Comparison of ENCODE assay signal across 9 mouse cellular contexts in the genomic region with DNA sequence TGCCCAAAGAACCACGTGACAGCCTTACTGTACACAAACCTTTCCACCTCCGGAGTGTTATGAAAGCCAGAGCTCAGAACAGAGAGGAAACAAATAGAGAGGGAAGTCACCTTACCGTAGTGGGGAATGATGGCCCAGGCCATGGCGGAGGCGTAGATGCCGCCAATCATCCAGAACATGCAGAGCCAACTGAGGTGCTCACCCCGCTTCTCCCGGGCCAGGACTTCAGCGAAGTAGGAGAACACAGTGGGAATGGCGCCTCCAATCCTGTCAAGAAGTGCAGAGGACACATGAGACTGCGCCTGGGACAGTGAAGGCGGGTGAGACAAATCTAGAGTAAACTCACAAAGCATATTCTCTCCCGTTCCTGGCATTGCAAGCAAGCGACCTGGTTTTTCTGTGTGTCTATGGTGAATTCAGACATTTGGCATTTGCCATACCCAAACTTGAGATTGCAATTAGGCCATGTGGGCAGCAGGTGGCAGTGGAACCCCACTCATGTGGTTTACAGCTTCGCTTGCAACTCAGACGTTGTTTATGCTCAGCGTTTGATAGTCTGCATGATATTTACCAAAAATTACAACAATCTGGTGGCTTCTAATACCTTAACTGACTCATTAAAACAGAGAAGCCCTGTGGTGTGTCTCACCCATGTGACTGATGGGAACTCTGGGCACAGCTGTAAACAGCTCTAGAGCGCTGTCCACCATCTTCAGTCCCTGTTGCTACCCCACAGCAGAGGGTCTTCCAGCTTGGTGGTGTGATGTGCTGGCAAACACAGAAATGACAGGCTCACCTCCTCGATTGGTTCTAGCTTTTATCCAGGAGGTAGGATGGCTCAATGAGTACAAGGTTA. TPM values are rescaled to one million over a fixed set of nuclear protein-coding genes. Genes with fewer than 3 reads are reported as not detected.
DNase-seq lines count a peak whose midpoint lies in the region; ATAC-seq lines count a peak whose summit lies in the region.
"Had no signal": no experiment of that assay in that cellular context is flagged by ENCODE, and none has a peak within 500 bp of the region (broad histone marks: within the 10 kb centered on the region; RNA-seq: fewer than 3 reads in every experiment).

No protein-coding gene starts in this region.

- H3K9ac ChIP-seq in intestine, embryonic 14.5 days (ENCODE audit: low read length) = no peak overlapping the region
- H3K9ac ChIP-seq in intestine, embryonic 15.5 days = no peak overlapping the region
- H3K9ac ChIP-seq: embryonic facial prominence, embryonic 12.5 days had no signal

- no peaks in the 10 kb centered on the region for H3K27me3 ChIP-seq in intestine, embryonic 14.5 days (replicated peaks; ENCODE audit: control insufficient read depth, insufficient read depth, low read length)
- no peaks in the 10 kb centered on the region for H3K27me3 ChIP-seq in intestine, embryonic 15.5 days (replicated peaks)
- H3K27me3 ChIP-seq: embryonic facial prominence, embryonic 12.5 days had no signal

- no peaks in the 10 kb centered on the region for H3K9me3 ChIP-seq in intestine, embryonic 14.5 days (ENCODE audit: control insufficient read depth, low read length)
- H3K9me3 ChIP-seq in intestine, embryonic 15.5 days = no peaks in the 10 kb centered on the region
- H3K9me3 ChIP-seq: embryonic facial prominence, embryonic 12.5 days had no signal

- no peak for ATAC-seq in intestine, embryonic 14.5 days (replicated peaks; ENCODE audit: low FRiP score, low TSS enrichment, low read depth)
- no peak for ATAC-seq in intestine, embryonic 15.5 days
- ATAC-seq in granulocyte monocyte progenitor cell, adult 5-6 weeks (replicated peaks; ENCODE audit: poor library complexity, severe bottlenecking) = peak; percentile 75
- ATAC-seq in megakaryocyte, adult 5-6 weeks (ENCODE audit: poor library complexity, severe bottlenecking) = peak; percentile 80

- H3K27ac ChIP-seq in intestine, embryonic 14.5 days (ENCODE audit: low read depth) = no peak overlapping the region
- no peak overlapping the region for H3K27ac ChIP-seq in intestine, embryonic 15.5 days
- H3K27ac ChIP-seq: embryonic facial prominence, embryonic 12.5 days had no signal

- no peaks in the 10 kb centered on the region for H3K4me1 ChIP-seq in intestine, embryonic 14.5 days (replicated peaks; ENCODE audit: control insufficient read depth, insufficient read depth, low read length)
- no peaks in the 10 kb centered on the region for H3K4me1 ChIP-seq in intestine, embryonic 15.5 days (replicated peaks)
- H3K4me1 ChIP-seq: embryonic facial prominence, embryonic 12.5 days had no signal

- no peaks in the 10 kb centered on the region for H3K36me3 ChIP-seq in intestine, embryonic 14.5 days (ENCODE audit: control insufficient read depth, insufficient read depth, low read length)
- no peaks in the 10 kb centered on the region for H3K36me3 ChIP-seq in intestine, embryonic 15.5 days
- H3K36me3 ChIP-seq: embryonic facial prominence, embryonic 12.5 days had no signal

- peak; percentile 81 for DNase-seq in intestine, embryonic 14.5 days (ENCODE audit: low spot score)
- peak; percentile 3 for DNase-seq in MEL-GATA-1-ER (ENCODE audit: extremely low read depth, low read depth)
- peak; percentile 85 to 87 for DNase-seq in cerebellum, postnatal 10 days
- peak; percentile 27 to 73 for DNase-seq in layer of hippocampus, adult 8-10 months (ENCODE audit: low spot score in 2 of 2)
- peak; percentile 8 for DNase-seq in skeletal muscle tissue, adult 2 months (ENCODE audit: low read depth, low spot score)

- WGBS in intestine, embryonic 14.5 days = 60% methylated on average over 19 of the region's 19 CpGs
- WGBS in intestine, embryonic 15.5 days = 63% methylated on average over 19 of the region's 19 CpGs

- H3K4me2 ChIP-seq in intestine, embryonic 14.5 days (ENCODE audit: low read length) = no peak overlapping the region
- H3K4me2 ChIP-seq in intestine, embryonic 15.5 days (replicated peaks) = no peak overlapping the region
- H3K4me2 ChIP-seq: embryonic facial prominence, embryonic 12.5 days had no signal

- no peak overlapping the region for H3K4me3 ChIP-seq in intestine, embryonic 14.5 days (ENCODE audit: low read depth, low read length)
- H3K4me3 ChIP-seq in intestine, embryonic 15.5 days (replicated peaks) = no peak overlapping the region
- H3K4me3 ChIP-seq: embryonic facial prominence, embryonic 12.5 days had no signal

RNA-seq across cellular contexts. Expression of gene Gm20075, which starts 50.6 kb away (rescaled TPM):
- 21.5 and 22.2 TPM in 2 replicates for polyA plus RNA-seq in intestine, embryonic 14.5 days (2014; fragmentation: Nextera tagmentation; extraction: Ambion mirVana)
- polyA plus RNA-seq in intestine, embryonic 15.5 days (2015; fragmentation: Nextera tagmentation; extraction: Ambion mirVana) = 21.0 and 24.1 TPM in 2 replicates
- total RNA-seq in granulocyte monocyte progenitor cell, adult 5-6 weeks (2014; fragmentation: Nextera tagmentation) = 2.9 and 14.3 TPM in 2 replicates
- total RNA-seq in granulocyte monocyte progenitor cell, adult 5-6 weeks (2017) = 7.7 and 9.4 TPM in 2 replicates
- 10 to 100 TPM; 24.7 to 30.5 (median 27.2) TPM for total RNA-seq in layer of hippocampus, adult 8-10 months (2022)
- 3.5 and 3.8 TPM in 2 replicates for total RNA-seq in megakaryocyte, adult 5-6 weeks (2015)
- total RNA-seq in megakaryocyte, adult 5-6 weeks (2017) = 8.9 and 11.7 TPM in 2 replicates

RNA-seq across cellular contexts. Expression of gene Gm17190, which starts 51.3 kb away (rescaled TPM):
- polyA plus RNA-seq in intestine, embryonic 14.5 days (2014; fragmentation: Nextera tagmentation; extraction: Ambion mirVana) = not detected in 2 replicates
- not detected in 2 replicates for polyA plus RNA-seq in intestine, embryonic 15.5 days (2015; fragmentation: Nextera tagmentation; extraction: Ambion mirVana)
- not detected in 2 replicates for total RNA-seq in granulocyte monocyte progenitor cell, adult 5-6 weeks (2014; fragmentation: Nextera tagmentation)
- total RNA-seq in granulocyte monocyte progenitor cell, adult 5-6 weeks (2017) = not detected in 2 replicates
- total RNA-seq in layer of hippocampus, adult 8-10 months (2022) = not detected
- not detected in 2 replicates for total RNA-seq in megakaryocyte, adult 5-6 weeks (2015)
- not detected in 2 replicates for total RNA-seq in megakaryocyte, adult 5-6 weeks (2017)
- polyA plus RNA-seq: embryonic facial prominence, embryonic 12.5 days had no signal

Comparison
In these comparisons a context has a peak if more than half of its experiments do, and no peak if none do; other contexts are left out.
1. ATAC-seq: peak in granulocyte monocyte progenitor cell, adult 5-6 weeks (single experiment) and megakaryocyte, adult 5-6 weeks (single experiment); none in intestine, embryonic 14.5 days (single experiment) and intestine, embryonic 15.5 days (single experiment).
2. DNase-seq: peak in every context shown above with its lines; median percentile 86 in cerebellum, postnatal 10 days; 81 in intestine, embryonic 14.5 days; 50 in layer of hippocampus, adult 8-10 months; 8 in skeletal muscle tissue, adult 2 months; 3 in MEL-GATA-1-ER.